Mouse (Mus musculus) forebrain, embryonic 11.5 days (tissue): ENCODE data around the gene Cdc20b. TPM values are rescaled to one million over a fixed set of nuclear protein-coding genes. Genes with fewer than 3 reads are reported as not detected.

ENCODE experiments used
- ATAC-seq: fragments of 200-750 bp; cut with Nextera tagmentation; replicated peaks from 2 replicates; pipeline ENCODE4 v1.8.0; 2017; ENCODE audit warnings: moderate TSS enrichment; ENCODE audit not compliant: low FRiP score
- DNase-seq: peaks from one replicate; pipeline ENCODE4 v3.0.0-alpha.2; 2017; ENCODE audit warnings: low spot score
- H3K27ac ChIP-seq: fragments of 300-500 bp; sonication (generic); 2 replicates; pipeline ENCODE4 v1.5.1; 2014; ENCODE audit warnings: low read depth, low read length
- H3K27me3 ChIP-seq: fragments of 300-500 bp; sonication (generic); 2 replicates; pipeline ENCODE4 v1.6.1; 2014; ENCODE audit warnings: mild to moderate bottlenecking, low read length, mixed read lengths; ENCODE audit not compliant: control insufficient read depth, insufficient read depth
- H3K36me3 ChIP-seq: fragments of 300-500 bp; sonication (generic); 2 replicates; pipeline ENCODE4 v1.6.1; 2014; ENCODE audit warnings: mild to moderate bottlenecking, low read length, moderate library complexity, mixed read lengths; ENCODE audit not compliant: control insufficient read depth, insufficient read depth
- H3K4me1 ChIP-seq: fragments of 300-500 bp; sonication (generic); replicated peaks from 2 replicates; pipeline ENCODE4 v1.6.1; 2014; ENCODE audit warnings: low read length, mixed read lengths; ENCODE audit not compliant: control insufficient read depth, insufficient read depth
- H3K4me2 ChIP-seq: fragments of 300-500 bp; sonication (generic); 2 replicates; pipeline ENCODE4 v1.6.1; 2014; ENCODE audit warnings: low read depth, mild to moderate bottlenecking, low read length, moderate library complexity, mixed read lengths; ENCODE audit not compliant: severe bottlenecking
- H3K4me3 ChIP-seq: fragments of 300-500 bp; sonication (generic); 2 replicates; pipeline ENCODE4 v1.5.1; 2014; ENCODE audit warnings: low read depth, low read length
- H3K9ac ChIP-seq: fragments of 300-500 bp; sonication (generic); 2 replicates; pipeline ENCODE4 v1.6.1; 2014; ENCODE audit warnings: low read length
- H3K9me3 ChIP-seq: fragments of 300-500 bp; sonication (generic); 2 replicates; pipeline ENCODE4 v1.6.1; 2016; ENCODE audit warnings: low read length, mixed read lengths; ENCODE audit not compliant: control insufficient read depth
- WGBS: fragments of 180-500 bp; shearing (Covaris S2); extraction: QIAGEN DNeasy Blood & Tissue Kit; methylation state at CpG from one replicate; pipeline ENCODE4 v1.1.7; 2014; 5-methylcytosine and 5-hydroxymethylcytosine counted together
- polyA plus RNA-seq: library from polyadenylated mRNA; unstranded; fragments of >200 nt; fragmentation: Nextera tagmentation; extraction: Ambion mirVana; gene quantifications from 2 replicates; pipeline ENCODE4 v1.2.1, GENCODE M21; 2014

Gene Cdc20b
- polyA plus RNA-seq, 1 experiment from 2014 or later = 0.57 TPM

GRCm38 (mm10) chr13:113061746-113062145 is 26.8 kb downstream of the Cdc20b start:
- no peak overlapping the region for H3K9ac ChIP-seq
- H3K27me3 ChIP-seq = no peaks in the 10 kb centered on the region
- ATAC-seq (no peak), DNase-seq (no peak)
- H3K4me1 ChIP-seq = no peaks in the 10 kb centered on the region
- 93% methylated on average over 6 of the region's 6 CpGs for WGBS
- H3K4me2 ChIP-seq = no peak overlapping the region
- H3K9me3 ChIP-seq = no peaks in the 10 kb centered on the region
- no peaks in the 10 kb centered on the region for H3K36me3 ChIP-seq
- H3K27ac ChIP-seq = no peak overlapping the region
- no peak overlapping the region for H3K4me3 ChIP-seq

- Histone ChIP-seq H3K36me3 (no peaks in the 10 kb centered on the region), H3K4me1 (no peaks in the 10 kb centered on the region), H3K27me3 (no peaks in the 10 kb centered on the region), H3K9ac (no peak overlapping the region), H3K9me3 (no peaks in the 10 kb centered on the region), H3K4me2 (no peak overlapping the region), H3K27ac (no peak overlapping the region), H3K4me3 (no peak overlapping the region)
- DNase-seq (no peak), ATAC-seq (no peak)
- WGBS = 90% methylated on average over 9 of the region's 9 CpGs
Measured at GRCm38 (mm10) chr13:113064542-113064941, 29.6 kb downstream of the Cdc20b start.

- Histone ChIP-seq H3K27me3 (no peaks in the 10 kb centered on the region), H3K4me3 (no peak overlapping the region), H3K9me3 (no peaks in the 10 kb centered on the region), H3K4me1 (no peaks in the 10 kb centered on the region), H3K27ac (no peak overlapping the region), H3K9ac (no peak overlapping the region), H3K4me2 (no peak overlapping the region), H3K36me3 (no peaks in the 10 kb centered on the region)
- ATAC-seq (no peak), DNase-seq (no peak)
- WGBS = 79% methylated on average over 9 of the region's 9 CpGs
Measured at GRCm38 (mm10) chr13:113079021-113079420, 44.1 kb downstream of the Cdc20b start.

GRCm38 (mm10) chr13:113082101-113082500 is 47.2 kb downstream of the Cdc20b start:
- Histone ChIP-seq H3K27me3 (no peaks in the 10 kb centered on the region), H3K4me3 (no peak overlapping the region), H3K36me3 (no peaks in the 10 kb centered on the region), H3K9me3 (no peaks in the 10 kb centered on the region), H3K27ac (no peak overlapping the region), H3K4me1 (no peaks in the 10 kb centered on the region), H3K4me2 (no peak overlapping the region), H3K9ac (no peak overlapping the region)
- WGBS = 17% methylated on average over 1 of the region's 1 CpGs
- ATAC-seq = no peak
- DNase-seq = no peak

- H3K36me3 ChIP-seq = no peaks in the 10 kb centered on the region
- H3K4me1 ChIP-seq = no peaks in the 10 kb centered on the region
- H3K9ac ChIP-seq = no peak overlapping the region
- no peak overlapping the region for H3K4me2 ChIP-seq
- no peak overlapping the region for H3K27ac ChIP-seq
- H3K27me3 ChIP-seq = no peaks in the 10 kb centered on the region
- no peak for DNase-seq
- WGBS = 86% methylated on average over 5 of the region's 5 CpGs
- ATAC-seq = no peak
- H3K4me3 ChIP-seq = no peak overlapping the region
- H3K9me3 ChIP-seq = no peaks in the 10 kb centered on the region
Measured at GRCm38 (mm10) chr13:113084732-113085131, 49.8 kb downstream of the Cdc20b start.

- ATAC-seq (no peak), DNase-seq (no peak)
- WGBS = 82% methylated on average over 13 of the region's 13 CpGs
- Histone ChIP-seq H3K4me3 (no peak overlapping the region), H3K27ac (no peak overlapping the region), H3K4me1 (no peaks in the 10 kb centered on the region), H3K36me3 (no peaks in the 10 kb centered on the region), H3K9ac (no peak overlapping the region), H3K9me3 (no peaks in the 10 kb centered on the region), H3K4me2 (no peak overlapping the region), H3K27me3 (no peaks in the 10 kb centered on the region)
Measured at GRCm38 (mm10) chr13:113087226-113088017, 52.5 kb downstream of the Cdc20b start.

- no peaks in the 10 kb centered on the region for H3K27me3 ChIP-seq
- ATAC-seq = no peak
- H3K4me3 ChIP-seq = no peak overlapping the region
- no peaks in the 10 kb centered on the region for H3K9me3 ChIP-seq
- no peak overlapping the region for H3K4me2 ChIP-seq
- WGBS = 83% methylated on average over 8 of the region's 8 CpGs
- H3K27ac ChIP-seq = no peak overlapping the region
- no peaks in the 10 kb centered on the region for H3K36me3 ChIP-seq
- no peak overlapping the region for H3K9ac ChIP-seq
- no peak for DNase-seq
- H3K4me1 ChIP-seq = no peaks in the 10 kb centered on the region
Measured at GRCm38 (mm10) chr13:113090489-113090888, 55.6 kb downstream of the Cdc20b start.

- no peaks in the 10 kb centered on the region for H3K9me3 ChIP-seq
- ATAC-seq = no peak
- no peak overlapping the region for H3K4me3 ChIP-seq
- DNase-seq = no peak
- no peak overlapping the region for H3K27ac ChIP-seq
- no peak overlapping the region for H3K4me2 ChIP-seq
- H3K9ac ChIP-seq = no peak overlapping the region
- H3K27me3 ChIP-seq = no peaks in the 10 kb centered on the region
- no peaks in the 10 kb centered on the region for H3K36me3 ChIP-seq
- WGBS = 64% methylated on average over 1 of the region's 1 CpGs
- H3K4me1 ChIP-seq = no peaks in the 10 kb centered on the region
Measured at GRCm38 (mm10) chr13:113094618-113095017, 59.7 kb downstream of the Cdc20b start.

- DNase-seq = no peak
- Histone ChIP-seq H3K9me3 (no peaks in the 10 kb centered on the region), H3K36me3 (no peaks in the 10 kb centered on the region), H3K27ac (no peak overlapping the region), H3K27me3 (no peaks in the 10 kb centered on the region), H3K4me1 (no peaks in the 10 kb centered on the region), H3K4me3 (no peak overlapping the region), H3K4me2 (no peak overlapping the region), H3K9ac (no peak overlapping the region)
- WGBS = 88% methylated on average over 3 of the region's 3 CpGs
- ATAC-seq = no peak
Measured at GRCm38 (mm10) chr13:113097011-113097410, 62.1 kb downstream of the Cdc20b start.
